Mouse (Mus musculus): ENCODE results near the gene Taar5. TPM values are rescaled to one million over a fixed set of nuclear protein-coding genes. Genes with fewer than 3 reads are reported as not detected.
A peak's percentile ranks its signal among the peaks of the same experiment; 100 is the strongest.

Gene Taar5
- polyA plus RNA-seq (2014; fragmentation: Nextera tagmentation; extraction: Ambion mirVana) = not detected in 2 replicates

GRCm38 (mm10) chr10:23970656-23971165 is at the start of gene Taar5:
TSS of gene Taar5 (plus strand) at chr10:23970706.
- Histone ChIP-seq H3K27me3 (ENCODE audit: control insufficient read depth, insufficient read depth, low read length) (no peaks in the 10 kb centered on the region), H3K36me3 (ENCODE audit: control insufficient read depth, insufficient read depth, low read length) (no peaks in the 10 kb centered on the region), H3K9ac (ENCODE audit: low read length) (no peak within 1 kb of the TSS), H3K9me3 (ENCODE audit: control insufficient read depth, low read length) (0 out of 2 replicates have a peak, but pooled peaks cover 3% of the 10 kb centered on the region), H3K4me2 (ENCODE audit: low read length) (no peak within 1 kb of the TSS), H3K4me1 (ENCODE audit: control insufficient read depth in 2 of 2, insufficient read depth in 2 of 2, low read length in 2 of 2) (no peaks in the 10 kb centered on the region), H3K27ac (replicated peaks in 1 of 2; ENCODE audit: control insufficient read depth in 1 of 2, insufficient read depth in 1 of 2, low read depth in 2 of 2, low read length in 2 of 2) (no peak within 1 kb of the TSS), H3K4me3 (ENCODE audit: control insufficient read depth in 1 of 2, insufficient read depth in 1 of 2, low read depth in 1 of 2, low read length in 2 of 2) (no peak within 1 kb of the TSS)
- WGBS = 86% methylated on average over 11 of the region's 11 CpGs
- no peak for ATAC-seq (ENCODE audit: insufficient number of reproducible peaks, insufficient read depth, low FRiP score, low read depth)

- Histone ChIP-seq H3K27ac (replicated peaks in 1 of 2; ENCODE audit: control insufficient read depth in 1 of 2, insufficient read depth in 1 of 2, low read depth in 2 of 2, low read length in 2 of 2) (no peak overlapping the region), H3K9ac (ENCODE audit: low read length) (no peak overlapping the region), H3K9me3 (ENCODE audit: control insufficient read depth, low read length) (no peaks in the 10 kb centered on the region), H3K36me3 (ENCODE audit: control insufficient read depth, insufficient read depth, low read length) (no peaks in the 10 kb centered on the region), H3K4me1 (ENCODE audit: control insufficient read depth in 2 of 2, insufficient read depth in 2 of 2, low read length in 2 of 2) (no peaks in the 10 kb centered on the region), H3K4me2 (ENCODE audit: low read length) (no peak overlapping the region), H3K4me3 (ENCODE audit: control insufficient read depth in 1 of 2, insufficient read depth in 1 of 2, low read depth in 1 of 2, low read length in 2 of 2) (no peak overlapping the region), H3K27me3 (ENCODE audit: control insufficient read depth, insufficient read depth, low read length) (no peaks in the 10 kb centered on the region)
- ATAC-seq (ENCODE audit: insufficient number of reproducible peaks, insufficient read depth, low FRiP score, low read depth) = no peak
- 74% methylated on average over 3 of the region's 3 CpGs for WGBS
These were observed 48.0 kb upstream of the Taar5 start for GRCm38 (mm10) chr10:23922468-23922867.

- Histone ChIP-seq H3K27me3 (ENCODE audit: control insufficient read depth, insufficient read depth, low read length) (no peaks in the 10 kb centered on the region), H3K4me1 (ENCODE audit: control insufficient read depth in 2 of 2, insufficient read depth in 2 of 2, low read length in 2 of 2) (no peaks in the 10 kb centered on the region), H3K36me3 (ENCODE audit: control insufficient read depth, insufficient read depth, low read length) (no peaks in the 10 kb centered on the region), H3K4me3 (ENCODE audit: control insufficient read depth in 1 of 2, insufficient read depth in 1 of 2, low read depth in 1 of 2, low read length in 2 of 2) (no peak overlapping the region), H3K4me2 (ENCODE audit: low read length) (no peak overlapping the region), H3K9ac (ENCODE audit: low read length) (no peak overlapping the region), H3K27ac (replicated peaks in 1 of 2; ENCODE audit: control insufficient read depth in 1 of 2, insufficient read depth in 1 of 2, low read depth in 2 of 2, low read length in 2 of 2) (no peak overlapping the region), H3K9me3 (ENCODE audit: control insufficient read depth, low read length) (no peaks in the 10 kb centered on the region)
- WGBS = 83% methylated on average over 2 of the region's 2 CpGs
- no peak for ATAC-seq (ENCODE audit: insufficient number of reproducible peaks, insufficient read depth, low FRiP score, low read depth)
These were observed 46.6 kb upstream of the Taar5 start for GRCm38 (mm10) chr10:23923941-23924340.

GRCm38 (mm10) chr10:23937613-23938012 is 32.9 kb upstream of the Taar5 start:
- Histone ChIP-seq H3K9ac (ENCODE audit: low read length) (no peak overlapping the region), H3K27me3 (ENCODE audit: control insufficient read depth, insufficient read depth, low read length) (no peaks in the 10 kb centered on the region), H3K9me3 (ENCODE audit: control insufficient read depth, low read length) (no peaks in the 10 kb centered on the region), H3K4me2 (ENCODE audit: low read length) (no peak overlapping the region), H3K4me3 (ENCODE audit: control insufficient read depth in 1 of 2, insufficient read depth in 1 of 2, low read depth in 1 of 2, low read length in 2 of 2) (no peak overlapping the region), H3K27ac (replicated peaks in 1 of 2; ENCODE audit: control insufficient read depth in 1 of 2, insufficient read depth in 1 of 2, low read depth in 2 of 2, low read length in 2 of 2) (no peak overlapping the region), H3K36me3 (ENCODE audit: control insufficient read depth, insufficient read depth, low read length) (no peaks in the 10 kb centered on the region), H3K4me1 (ENCODE audit: control insufficient read depth in 2 of 2, insufficient read depth in 2 of 2, low read length in 2 of 2) (no peaks in the 10 kb centered on the region)
- ATAC-seq (ENCODE audit: insufficient number of reproducible peaks, insufficient read depth, low FRiP score, low read depth) = no peak
- 41% methylated on average over 4 of the region's 4 CpGs for WGBS

GRCm38 (mm10) chr10:23938312-23938711 is 32.2 kb upstream of the Taar5 start, which contains the start of gene Taar2:
TSS of gene Taar2 (plus strand) at chr10:23938572.
- no peak within 1 kb of the TSS for H3K9ac ChIP-seq (ENCODE audit: low read length)
- no peaks in the 10 kb centered on the region for H3K4me1 ChIP-seq (ENCODE audit: control insufficient read depth in 2 of 2, insufficient read depth in 2 of 2, low read length in 2 of 2)
- H3K36me3 ChIP-seq (ENCODE audit: control insufficient read depth, insufficient read depth, low read length) = no peaks in the 10 kb centered on the region
- WGBS = 60% methylated on average over 6 of the region's 6 CpGs
- no peak for ATAC-seq (ENCODE audit: insufficient number of reproducible peaks, insufficient read depth, low FRiP score, low read depth)
- H3K4me3 ChIP-seq (ENCODE audit: control insufficient read depth in 1 of 2, insufficient read depth in 1 of 2, low read depth in 1 of 2, low read length in 2 of 2) = no peak within 1 kb of the TSS
- no peak within 1 kb of the TSS for H3K27ac ChIP-seq (replicated peaks in 1 of 2; ENCODE audit: control insufficient read depth in 1 of 2, insufficient read depth in 1 of 2, low read depth in 2 of 2, low read length in 2 of 2)
- no peak within 1 kb of the TSS for H3K4me2 ChIP-seq (ENCODE audit: low read length)
- H3K9me3 ChIP-seq (ENCODE audit: control insufficient read depth, low read length) = no peaks in the 10 kb centered on the region
- H3K27me3 ChIP-seq (ENCODE audit: control insufficient read depth, insufficient read depth, low read length) = no peaks in the 10 kb centered on the region

- Histone ChIP-seq H3K9ac (ENCODE audit: low read length) (no peak overlapping the region), H3K27ac (replicated peaks in 1 of 2; ENCODE audit: control insufficient read depth in 1 of 2, insufficient read depth in 1 of 2, low read depth in 2 of 2, low read length in 2 of 2) (no peak overlapping the region), H3K4me3 (ENCODE audit: control insufficient read depth in 1 of 2, insufficient read depth in 1 of 2, low read depth in 1 of 2, low read length in 2 of 2) (no peak overlapping the region), H3K27me3 (ENCODE audit: control insufficient read depth, insufficient read depth, low read length) (no peaks in the 10 kb centered on the region), H3K9me3 (ENCODE audit: control insufficient read depth, low read length) (no peaks in the 10 kb centered on the region), H3K4me2 (ENCODE audit: low read length) (no peak overlapping the region), H3K4me1 (ENCODE audit: control insufficient read depth in 2 of 2, insufficient read depth in 2 of 2, low read length in 2 of 2) (no peaks in the 10 kb centered on the region), H3K36me3 (ENCODE audit: control insufficient read depth, insufficient read depth, low read length) (no peaks in the 10 kb centered on the region)
- no peak for ATAC-seq (ENCODE audit: insufficient number of reproducible peaks, insufficient read depth, low FRiP score, low read depth)
- WGBS = 68% methylated on average over 5 of the region's 5 CpGs
These were observed 28.0 kb upstream of the Taar5 start for GRCm38 (mm10) chr10:23942465-23942864.

GRCm38 (mm10) chr10:23948026-23948425 is 22.5 kb upstream of the Taar5 start:
- no peak overlapping the region for H3K4me3 ChIP-seq (ENCODE audit: control insufficient read depth in 1 of 2, insufficient read depth in 1 of 2, low read depth in 1 of 2, low read length in 2 of 2)
- no peaks in the 10 kb centered on the region for H3K9me3 ChIP-seq (ENCODE audit: control insufficient read depth, low read length)
- H3K4me2 ChIP-seq (ENCODE audit: low read length) = peak overlapping the region; percentile 17; the same call in 1 of the 2 replicates
- ATAC-seq (ENCODE audit: insufficient number of reproducible peaks, insufficient read depth, low FRiP score, low read depth) = 0 out of 2 replicates have a peak, but pooled peaks have one; percentile 54
- no peaks in the 10 kb centered on the region for H3K27me3 ChIP-seq (ENCODE audit: control insufficient read depth, insufficient read depth, low read length)
- H3K9ac ChIP-seq (ENCODE audit: low read length) = no peak overlapping the region
- H3K27ac ChIP-seq (replicated peaks in 1 of 2; ENCODE audit: control insufficient read depth in 1 of 2, insufficient read depth in 1 of 2, low read depth in 2 of 2, low read length in 2 of 2) = no peak overlapping the region
- no peaks in the 10 kb centered on the region for H3K36me3 ChIP-seq (ENCODE audit: control insufficient read depth, insufficient read depth, low read length)
- H3K4me1 ChIP-seq (ENCODE audit: control insufficient read depth in 2 of 2, insufficient read depth in 2 of 2, low read length in 2 of 2) = peaks cover 2 to 5% of the 10 kb centered on the region in 2 experiments; a peak in 2 of 4 replicates
- 43% methylated on average over 7 of the region's 7 CpGs for WGBS

GRCm38 (mm10) chr10:23949508-23950005 is 20.9 kb upstream of the Taar5 start, which contains the start of gene Taar3:
TSS of gene Taar3 (plus strand) at chr10:23949558.
- Histone ChIP-seq H3K27me3 (ENCODE audit: control insufficient read depth, insufficient read depth, low read length) (no peaks in the 10 kb centered on the region), H3K9ac (ENCODE audit: low read length) (no peak within 1 kb of the TSS), H3K36me3 (ENCODE audit: control insufficient read depth, insufficient read depth, low read length) (no peaks in the 10 kb centered on the region), H3K4me1 (ENCODE audit: control insufficient read depth in 2 of 2, insufficient read depth in 2 of 2, low read length in 2 of 2) (peaks cover 4 to 5% of the 10 kb centered on the region in 2 experiments; a peak in 2 of 4 replicates), H3K4me3 (ENCODE audit: control insufficient read depth in 1 of 2, insufficient read depth in 1 of 2, low read depth in 1 of 2, low read length in 2 of 2) (no peak within 1 kb of the TSS), H3K4me2 (ENCODE audit: low read length) (no peak within 1 kb of the TSS), H3K27ac (replicated peaks in 1 of 2; ENCODE audit: control insufficient read depth in 1 of 2, insufficient read depth in 1 of 2, low read depth in 2 of 2, low read length in 2 of 2) (no peak within 1 kb of the TSS), H3K9me3 (ENCODE audit: control insufficient read depth, low read length) (no peaks in the 10 kb centered on the region)
- ATAC-seq (ENCODE audit: insufficient number of reproducible peaks, insufficient read depth, low FRiP score, low read depth) = no peak
- WGBS = 83% methylated on average over 16 of the region's 16 CpGs

All from heart, embryonic 14.5 days (tissue).